In genomic region chr10:111924141-111924540, GRCm38 (mm10) we compare ENCODE assay signal across 11 mouse cellular contexts. TPM values are rescaled to one million over a fixed set of nuclear protein-coding genes. Genes with fewer than 3 reads are reported as not detected.
DNase-seq lines count a peak whose midpoint lies in the region; ATAC-seq lines count a peak whose summit lies in the region.
"Had no signal": no experiment of that assay in that cellular context is flagged by ENCODE, and none has a peak within 500 bp of the region (broad histone marks: within the 10 kb centered on the region; RNA-seq: fewer than 3 reads in every experiment).

No protein-coding gene starts in this region.

- no peak overlapping the region for H3K9ac ChIP-seq in midbrain, embryonic 14.5 days (replicated peaks; ENCODE audit: low read length)
- H3K9ac ChIP-seq in intestine, embryonic 16.5 days (ENCODE audit: low read depth, low read length), result no peak overlapping the region
- H3K9ac ChIP-seq: embryonic facial prominence, embryonic 12.5 days; hindbrain, embryonic 15.5 days had no signal

- peaks cover 15% of the 10 kb centered on the region for H3K27me3 ChIP-seq in midbrain, embryonic 10.5 days (ENCODE audit: low read depth, poor library complexity, severe bottlenecking)
- H3K27me3 ChIP-seq in midbrain, embryonic 14.5 days (ENCODE audit: control insufficient read depth, insufficient read depth, low read length), result peaks cover 6% of the 10 kb centered on the region; the same call in 1 of the 2 replicates
- H3K27me3 ChIP-seq in intestine, embryonic 16.5 days (replicated peaks; ENCODE audit: control insufficient read depth, insufficient read depth, low read length), result no peaks in the 10 kb centered on the region
- H3K27me3 ChIP-seq: embryonic facial prominence, embryonic 12.5 days; hindbrain, embryonic 15.5 days had no signal

- WGBS in midbrain, embryonic 10.5 days, result 30% methylated on average over 3 of the region's 3 CpGs
- WGBS in midbrain, embryonic 14.5 days, result 32% methylated on average over 3 of the region's 3 CpGs
- 51% methylated on average over 3 of the region's 3 CpGs for WGBS in intestine, embryonic 16.5 days

- H3K27ac ChIP-seq in midbrain, embryonic 10.5 days (replicated peaks), result peak overlapping the region; percentile 84
- no peak overlapping the region for H3K27ac ChIP-seq in midbrain, embryonic 14.5 days (replicated peaks; ENCODE audit: low read depth, low read length)
- H3K27ac ChIP-seq in intestine, embryonic 16.5 days (ENCODE audit: low read length), result peak overlapping the region; percentile 38; the same call in 1 of the 2 replicates

- no peak overlapping the region for H3K4me3 ChIP-seq in midbrain, embryonic 10.5 days
- H3K4me3 ChIP-seq in midbrain, embryonic 14.5 days (replicated peaks; ENCODE audit: low read depth, low read length), result no peak overlapping the region
- no peak overlapping the region for H3K4me3 ChIP-seq in intestine, embryonic 16.5 days (ENCODE audit: low read length)
- H3K4me3 ChIP-seq: embryonic facial prominence, embryonic 12.5 days; hindbrain, embryonic 15.5 days had no signal

- no peaks in the 10 kb centered on the region for H3K36me3 ChIP-seq in midbrain, embryonic 10.5 days
- H3K36me3 ChIP-seq in midbrain, embryonic 14.5 days (ENCODE audit: control insufficient read depth, insufficient read depth, low read length), result no peaks in the 10 kb centered on the region
- H3K36me3 ChIP-seq in intestine, embryonic 16.5 days (ENCODE audit: control insufficient read depth, insufficient read depth, low read length), result no peaks in the 10 kb centered on the region
- H3K36me3 ChIP-seq: embryonic facial prominence, embryonic 12.5 days; hindbrain, embryonic 15.5 days had no signal

- no peaks in the 10 kb centered on the region for H3K9me3 ChIP-seq in midbrain, embryonic 10.5 days (replicated peaks)
- no peaks in the 10 kb centered on the region for H3K9me3 ChIP-seq in midbrain, embryonic 14.5 days (ENCODE audit: control insufficient read depth, low read length)
- H3K9me3 ChIP-seq in intestine, embryonic 16.5 days (ENCODE audit: control insufficient read depth, low read length), result no peaks in the 10 kb centered on the region
- H3K9me3 ChIP-seq: embryonic facial prominence, embryonic 12.5 days; hindbrain, embryonic 15.5 days had no signal

- no peak overlapping the region for H3K4me2 ChIP-seq in midbrain, embryonic 14.5 days (ENCODE audit: low read length)
- H3K4me2 ChIP-seq in intestine, embryonic 16.5 days (ENCODE audit: low read depth, low read length), result no peak overlapping the region

- peaks cover 36% of the 10 kb centered on the region for H3K4me1 ChIP-seq in midbrain, embryonic 10.5 days
- H3K4me1 ChIP-seq in midbrain, embryonic 14.5 days (ENCODE audit: control insufficient read depth, insufficient read depth, low read length), result peaks cover 13% of the 10 kb centered on the region
- H3K4me1 ChIP-seq in intestine, embryonic 16.5 days (ENCODE audit: control insufficient read depth, insufficient read depth, low read length), result no peaks in the 10 kb centered on the region

- no peak for DNase-seq in midbrain, embryonic 10.5 days (ENCODE audit: low spot score)
- DNase-seq in midbrain, embryonic 14.5 days, result no peak
- DNase-seq in c-Kit-positive CD71-positive TER-119-negative erythroid progenitor cells, embryonic 14.5 days (ENCODE audit: low read depth), result peak; percentile 23
- DNase-seq in thymus, postnatal 36 days, result peak; percentile 4 to 20
- no peak for DNase-seq in layer of hippocampus, postnatal 10 days (ENCODE audit: low spot score in 2 of 2)
- no peak for DNase-seq in cerebellum, adult 11 months
- DNase-seq: spleen, adult 18-20 months had no signal

- no peak for ATAC-seq in midbrain, embryonic 14.5 days (ENCODE audit: low FRiP score, low TSS enrichment)
- peak; percentile 78 for ATAC-seq in intestine, embryonic 16.5 days
- ATAC-seq: midbrain, embryonic 16.5 days had no signal

RNA-seq across cellular contexts. Expression of gene Krr1, which starts 48.3 kb away (rescaled TPM):
- polyA plus RNA-seq in midbrain, embryonic 10.5 days (2016; fragmentation: Nextera tagmentation; extraction: Ambion mirVana), result 58.8 and 59.9 TPM in 2 replicates
- polyA plus RNA-seq in midbrain, embryonic 14.5 days (2014; fragmentation: Nextera tagmentation; extraction: Ambion mirVana), result 43.1 and 53.1 TPM in 2 replicates
- polyA plus RNA-seq in intestine, embryonic 16.5 days (2015; fragmentation: Nextera tagmentation; extraction: Ambion mirVana), result 32.3 and 35.7 TPM in 2 replicates
- 10 to 100 TPM; 31.7 to 33.4 TPM for total RNA-seq in layer of hippocampus, postnatal 10 days (2021)

Comparison
In these comparisons a context has a peak if more than half of its experiments do, and no peak if none do; other contexts are left out.
1. DNase-seq: peak in c-Kit-positive CD71-positive TER-119-negative erythroid progenitor cells, embryonic 14.5 days (single experiment) and thymus, postnatal 36 days (2 of 2); none in midbrain, embryonic 10.5 days (single experiment), midbrain, embryonic 14.5 days (single experiment), layer of hippocampus, postnatal 10 days (0 of 2) and cerebellum, adult 11 months (single experiment).